Mouse (Mus musculus) embryo, embryonic 11 days (tissue): Measurements from ENCODE around the gene Rap2c.
A peak's percentile ranks its signal among the peaks of the same experiment; 100 is the strongest.

Experiments
- DNase-seq: peaks from one replicate; pipeline ENCODE4 v3.0.0-alpha.2; 2015

The Rap2c gene

DNA sequence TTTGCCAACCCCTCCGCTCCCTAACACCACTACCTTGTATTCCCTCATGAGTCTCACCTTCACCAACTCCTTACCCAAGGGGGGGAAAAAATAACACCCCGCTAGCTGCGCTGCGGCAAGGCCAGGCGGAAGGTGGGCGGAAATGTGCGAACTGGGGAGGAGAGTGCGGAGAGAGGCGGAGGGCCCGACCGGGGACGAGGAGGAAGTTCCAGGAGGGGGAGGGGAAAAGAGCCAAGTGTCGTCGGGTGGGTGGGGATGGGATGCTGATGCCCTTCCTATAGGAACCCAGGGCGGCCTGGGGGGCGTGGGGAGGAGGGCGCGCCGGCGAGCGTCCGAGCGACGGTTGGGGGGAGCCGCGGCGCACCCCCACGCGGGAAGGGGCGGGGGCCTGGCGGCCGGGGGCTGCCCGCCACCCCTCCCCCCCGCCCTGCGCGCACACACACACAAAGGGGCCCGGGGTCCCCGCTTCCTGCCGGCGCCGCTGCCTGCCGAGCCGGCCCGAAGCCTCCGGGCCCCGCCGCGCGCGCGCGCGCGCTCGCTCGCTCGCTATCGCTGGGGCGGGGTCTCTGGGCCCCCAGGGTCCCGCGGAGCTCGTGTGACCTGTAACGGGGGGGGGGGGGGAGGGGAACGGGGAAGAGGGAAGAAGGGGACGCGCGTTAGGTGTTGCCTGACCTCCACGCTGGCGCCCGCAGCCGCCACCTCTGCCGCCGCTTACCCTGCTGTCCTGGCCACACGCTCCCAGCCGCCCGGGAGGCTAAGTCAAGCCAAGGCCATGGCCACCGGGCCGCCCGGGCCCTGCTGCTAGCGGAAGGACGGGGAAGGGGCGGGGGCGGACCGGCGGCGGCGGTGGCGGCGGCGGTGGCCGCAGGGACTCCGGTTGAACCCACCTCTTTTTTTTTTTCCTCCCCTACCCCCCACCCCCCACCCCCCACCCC is at the start of gene Rap2c:
Gene Rap2c, minus strand, starts transcription at position 168 of the 935 bp plus-strand sequence.
- DNase-seq = peak; percentile 88

DNA sequence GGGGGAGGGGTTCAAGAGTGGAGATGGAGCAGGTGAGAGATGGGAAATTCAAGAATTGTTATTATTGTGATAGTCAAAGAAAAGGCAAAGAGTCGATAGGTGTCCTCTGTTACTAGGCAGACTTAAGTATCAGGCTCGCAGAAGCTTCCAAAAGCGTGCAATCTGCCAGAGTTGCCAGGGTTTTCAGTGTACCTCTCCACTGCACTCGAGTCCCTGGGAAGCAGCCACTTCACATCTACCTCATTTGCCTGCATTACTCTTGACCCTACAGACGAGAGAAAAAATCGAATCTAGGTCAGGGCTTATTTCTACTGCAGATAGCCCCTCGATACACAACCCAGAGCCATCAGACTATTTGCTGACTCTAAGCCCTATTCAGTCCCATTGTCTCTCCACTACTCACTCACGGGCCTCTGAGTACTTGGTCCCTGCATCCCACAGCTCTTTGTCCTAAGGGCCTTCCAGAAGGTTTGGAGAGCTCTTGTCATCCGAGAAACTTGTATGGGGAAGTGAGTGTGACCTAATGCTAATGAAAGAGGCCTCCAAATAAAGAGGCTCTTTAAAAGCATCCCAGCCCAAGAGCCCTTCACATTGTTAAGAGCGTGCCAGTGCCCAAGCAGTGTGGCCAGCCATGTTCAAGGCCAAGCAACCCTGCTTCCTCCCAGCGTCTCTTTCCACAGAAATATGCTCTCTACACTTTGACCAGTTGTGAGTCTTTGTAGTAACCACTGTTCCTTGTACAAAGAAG is 48.9 kb upstream of the Rap2c start:
- DNase-seq = no peak

DNA sequence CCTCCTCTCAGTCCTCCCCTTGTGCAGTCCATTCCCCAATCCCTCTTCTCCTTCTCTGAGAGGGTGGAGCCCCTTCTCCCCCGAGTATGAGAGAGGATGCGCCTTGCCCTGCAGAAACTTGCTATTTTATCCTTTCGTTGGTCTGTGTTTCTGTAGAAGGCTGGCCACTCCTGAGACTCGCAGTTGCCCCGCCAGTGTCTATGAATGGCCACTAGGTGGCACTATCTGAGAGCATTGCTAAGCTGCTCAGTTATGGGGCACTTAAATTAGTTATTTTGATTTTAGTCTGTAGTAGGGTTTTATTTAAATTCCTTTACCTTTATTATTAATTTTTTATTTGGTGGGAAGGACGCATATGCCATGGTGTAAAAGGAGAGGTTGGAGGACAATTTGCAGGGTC is 48.0 kb upstream of the Rap2c start:
- DNase-seq = peak; percentile 70

DNA sequence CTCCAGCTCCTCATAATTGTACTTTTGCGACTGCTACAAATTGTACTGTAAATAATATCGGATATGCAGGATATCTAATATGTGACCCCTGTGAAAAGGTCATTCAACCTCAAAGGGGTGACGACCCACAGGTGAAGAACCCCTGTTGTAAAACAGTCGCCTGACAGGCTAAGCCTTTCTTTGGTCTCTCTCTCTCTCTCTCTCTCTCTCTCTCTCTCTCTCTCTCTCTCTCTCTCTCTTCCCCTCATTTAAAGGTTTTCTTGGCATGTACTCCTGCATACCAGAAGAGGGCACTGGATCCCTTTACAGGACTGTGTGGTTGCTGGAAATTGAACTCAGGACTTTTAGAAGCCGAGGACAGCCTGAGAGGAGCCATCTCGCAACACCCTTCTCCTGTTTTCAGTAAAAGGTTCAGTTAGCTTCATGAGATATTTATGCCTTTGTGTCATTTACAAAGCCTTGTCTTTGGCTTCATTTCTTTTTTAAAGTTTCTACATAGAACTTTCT is 47.4 kb upstream of the Rap2c start:
- DNase-seq = peak; percentile 5

DNA sequence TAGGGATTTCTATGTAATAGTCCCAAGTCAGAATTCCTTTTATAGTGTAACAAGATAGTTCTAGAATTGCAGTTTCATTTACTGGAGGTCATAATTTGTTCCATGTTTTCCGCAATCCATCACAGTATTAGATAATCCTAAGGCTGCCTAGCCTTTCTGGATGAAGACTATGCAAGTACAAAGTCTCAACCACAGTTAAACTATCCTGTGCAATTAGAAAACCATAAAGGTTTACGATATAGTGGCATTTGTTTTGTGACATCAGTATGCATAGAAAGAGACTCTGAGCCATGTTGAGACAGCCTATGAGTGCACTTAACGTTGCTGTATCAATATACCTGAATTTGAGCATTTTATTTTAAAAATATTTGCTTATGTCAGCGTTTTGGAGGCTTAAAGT is 42.4 kb upstream of the Rap2c start:
- no peak for DNase-seq

DNA sequence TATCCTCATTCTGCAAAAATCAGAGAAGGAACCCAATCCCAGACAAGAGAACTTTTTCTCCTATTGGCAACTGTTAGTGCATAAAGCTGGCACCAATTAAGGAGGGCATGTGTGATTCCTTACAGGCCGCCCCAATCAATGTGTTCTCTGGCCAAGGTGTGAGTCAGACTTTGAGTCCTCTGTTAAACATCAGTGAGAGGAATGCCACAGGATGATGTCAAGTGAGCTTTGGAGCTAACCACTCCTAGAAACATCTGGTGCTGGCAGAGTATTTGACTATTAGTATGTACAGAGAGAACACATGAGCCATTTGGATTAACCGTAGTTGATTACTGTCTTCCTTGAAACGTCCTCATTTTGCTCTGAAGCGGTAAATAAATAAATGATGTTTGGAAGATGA is 40.9 kb upstream of the Rap2c start:
- DNase-seq = no peak

DNA sequence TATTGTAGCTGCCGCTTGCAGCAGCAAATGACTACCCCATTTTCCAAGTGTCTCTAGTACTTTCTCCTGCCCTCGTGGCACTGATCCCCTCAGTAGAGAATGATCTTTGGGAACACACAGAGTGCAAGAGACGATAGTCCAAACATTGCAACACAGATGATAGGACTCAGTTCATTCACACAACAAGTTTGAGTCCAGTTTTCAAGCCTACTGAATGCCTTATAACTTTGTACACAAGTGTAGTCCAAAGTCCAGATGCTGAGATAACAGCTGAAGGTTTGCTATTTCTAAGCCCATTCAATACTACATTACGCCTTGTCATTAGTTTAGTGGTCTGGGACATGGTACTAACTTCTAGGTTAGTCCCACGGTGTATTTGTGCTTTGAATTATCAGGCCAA is 40.5 kb upstream of the Rap2c start:
- no peak for DNase-seq

DNA sequence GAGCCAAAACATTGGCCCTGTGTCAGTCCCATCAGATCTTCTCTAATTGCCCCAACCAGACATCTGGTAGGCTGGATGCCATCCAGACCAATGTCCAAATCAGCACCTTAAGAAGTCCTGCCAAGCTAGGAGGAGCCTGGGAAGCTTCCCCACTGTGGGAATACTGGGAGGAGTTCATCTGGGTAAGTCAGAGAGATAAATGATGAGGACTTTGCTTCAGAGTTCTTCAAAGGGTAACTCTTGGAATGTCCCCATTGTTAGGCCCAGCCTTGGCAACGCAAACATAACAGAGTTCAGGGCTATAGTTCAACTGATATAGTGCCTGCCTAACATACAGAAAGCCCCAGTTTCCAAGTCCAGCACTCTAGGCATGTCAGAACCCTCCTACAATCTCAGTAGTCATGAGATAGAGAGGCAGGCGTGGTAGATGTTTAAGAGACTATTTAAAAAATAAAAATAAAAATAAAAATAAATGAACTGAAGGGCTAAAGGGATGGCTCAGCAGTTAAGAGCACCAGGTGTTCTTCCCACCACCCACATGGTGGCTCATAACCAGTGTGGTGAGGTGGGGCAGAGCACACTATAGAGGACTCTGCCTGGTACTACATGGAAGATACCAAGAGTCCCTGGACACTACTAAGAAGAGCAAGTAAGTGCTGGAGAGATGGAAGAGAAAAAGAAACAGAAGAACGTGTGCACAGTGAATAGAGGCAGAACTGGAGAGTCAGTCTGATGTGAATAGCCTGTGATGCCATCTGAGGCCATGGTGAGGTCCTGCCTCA is 34.1 kb upstream of the Rap2c start:
- DNase-seq = no peak

DNA sequence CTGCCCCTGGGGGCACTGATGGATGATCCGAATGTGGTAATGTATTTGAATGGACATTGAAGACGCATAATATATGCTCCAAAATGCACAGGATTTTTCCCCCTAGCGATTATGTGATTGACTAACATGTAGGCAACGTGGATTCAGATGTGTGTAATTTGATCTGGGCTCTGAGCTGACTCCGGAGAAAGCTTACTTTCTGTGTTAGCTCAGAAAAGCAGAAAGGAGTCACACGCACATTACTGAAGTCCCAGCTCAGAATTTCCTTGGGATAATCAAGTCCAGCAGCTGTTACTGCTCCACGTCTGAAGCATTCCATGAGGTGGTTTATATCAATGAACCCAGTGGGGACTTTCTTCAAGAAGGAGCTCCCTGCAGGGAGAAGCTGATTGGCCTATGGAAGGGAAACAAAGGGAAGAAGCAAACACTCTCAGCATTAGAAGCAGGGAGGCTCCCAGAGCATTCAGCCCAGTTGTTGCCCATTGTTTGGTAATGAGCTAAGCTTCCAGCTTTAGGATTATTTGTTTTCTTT is 17.9 kb upstream of the Rap2c start:
- peak; percentile 61 for DNase-seq

DNA sequence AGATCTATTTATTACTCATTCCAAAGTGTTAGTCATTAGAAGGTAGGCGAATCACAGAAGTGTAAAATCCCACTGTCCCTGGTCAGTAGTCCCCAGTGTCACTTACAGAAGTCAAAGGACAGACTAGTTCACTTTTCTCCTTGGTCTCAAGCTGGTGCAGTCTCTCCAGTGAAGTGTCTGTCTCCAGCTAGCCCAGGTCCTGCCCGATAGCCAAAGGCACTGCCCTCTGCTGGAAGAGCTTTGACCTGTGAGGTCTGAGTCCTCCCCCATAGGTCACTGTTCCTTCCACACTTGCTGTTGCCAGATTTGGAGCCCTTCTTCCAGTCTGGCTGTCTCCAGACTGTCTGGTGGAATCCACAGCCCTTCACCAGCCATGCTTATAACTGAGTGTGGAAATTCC is 2.1 kb upstream of the Rap2c start:
- DNase-seq = peak; percentile 65

DNA sequence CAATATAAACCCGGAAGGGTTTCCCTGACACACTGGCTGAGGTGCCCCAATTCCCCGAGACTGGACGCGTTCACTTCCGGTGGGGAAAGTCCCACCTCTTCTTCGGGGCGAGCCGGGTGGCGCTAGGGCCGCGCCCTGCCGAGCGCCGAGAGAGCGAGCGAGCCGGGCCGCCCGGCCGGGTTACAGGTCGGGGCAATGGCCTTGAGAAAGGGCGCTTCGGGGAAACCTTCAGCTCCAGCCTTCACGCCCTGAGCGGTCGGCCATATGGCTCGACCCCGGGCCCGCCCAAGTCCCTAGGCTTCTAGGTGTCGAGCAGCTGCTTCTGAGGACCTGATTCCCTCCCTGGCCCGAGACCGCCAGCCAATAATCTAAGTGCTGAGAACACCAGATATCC is 965 bp upstream of the Rap2c start:
- DNase-seq = peak; percentile 87

DNA sequence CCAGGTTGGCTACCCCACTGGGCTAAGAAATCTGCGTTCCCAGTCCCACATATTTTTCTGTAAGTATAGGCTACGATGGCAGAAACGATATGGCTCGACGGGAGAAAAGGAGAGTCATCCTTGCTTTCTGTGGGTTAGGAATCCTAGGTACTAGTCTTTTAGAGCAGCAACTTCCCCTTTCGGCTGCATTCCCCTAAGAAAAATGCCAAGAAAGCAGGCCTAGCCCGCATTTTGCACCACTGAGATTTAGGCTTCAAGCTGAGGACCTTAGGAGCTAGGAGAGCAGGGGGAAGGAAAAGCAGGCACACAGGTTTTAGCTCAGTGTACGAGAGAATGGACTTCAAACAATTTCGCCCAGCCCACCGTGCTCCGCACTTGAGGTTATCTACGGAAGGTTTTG is 892 bp downstream of the Rap2c start:
- peak; percentile 18 for DNase-seq

DNA sequence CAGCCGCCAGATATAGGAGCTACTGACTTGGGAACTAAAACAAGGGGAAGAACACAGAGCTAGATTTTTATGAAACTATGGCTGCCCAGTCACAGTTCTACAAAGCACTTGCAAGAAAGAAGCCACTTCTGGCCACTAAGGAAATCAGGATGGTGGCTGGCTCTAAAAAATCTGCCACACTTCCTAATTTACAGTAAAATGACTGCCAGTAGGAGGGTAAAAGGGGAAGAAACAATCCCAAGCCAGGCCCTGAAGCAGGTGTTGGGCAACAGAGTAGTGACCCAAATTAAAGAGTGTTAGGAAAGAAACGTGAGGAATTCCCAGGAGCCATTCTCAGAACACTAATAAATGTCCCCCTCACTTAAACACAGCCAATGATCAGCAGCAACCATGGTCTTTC is 5.5 kb downstream of the Rap2c start:
- DNase-seq = no peak

DNA sequence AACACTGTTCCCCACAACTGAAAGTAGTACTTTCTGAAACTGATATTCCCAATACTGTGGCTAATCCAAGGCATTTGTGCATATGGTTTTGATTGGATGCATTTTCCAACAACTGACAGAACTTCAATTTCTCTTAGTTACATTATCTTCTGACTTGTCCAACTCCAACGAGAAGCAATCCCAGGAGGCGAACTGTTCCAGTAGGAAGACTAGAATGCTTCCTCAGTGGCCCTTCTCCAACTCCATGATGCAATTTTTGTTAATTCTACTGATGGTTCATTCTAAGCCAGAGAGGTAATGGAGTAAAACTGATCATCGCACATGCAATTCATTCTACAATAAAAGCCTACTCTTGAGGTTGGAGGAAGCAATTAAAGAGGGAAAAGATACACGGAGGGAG is 7.5 kb downstream of the Rap2c start:
- no peak for DNase-seq

DNA sequence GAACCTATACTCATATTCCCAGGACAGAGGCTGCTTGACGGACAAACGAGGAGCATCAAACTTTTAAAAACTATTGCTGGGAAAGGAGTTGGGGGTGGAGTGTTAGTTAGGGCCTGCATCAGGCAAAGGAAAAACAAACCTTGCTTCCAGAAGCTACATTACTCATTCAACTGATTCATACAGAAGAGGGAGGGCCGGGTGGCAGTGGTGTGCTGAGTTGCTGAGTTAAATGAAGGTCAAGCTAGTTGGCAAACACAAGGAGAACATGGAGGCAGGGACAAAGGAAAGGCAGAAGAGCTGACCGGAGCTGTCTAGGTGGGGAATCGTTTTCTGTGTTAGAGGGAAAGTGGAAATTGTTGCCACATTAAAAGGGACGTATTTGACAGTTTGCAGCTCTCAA is 17.0 kb downstream of the Rap2c start:
- no peak for DNase-seq

DNA sequence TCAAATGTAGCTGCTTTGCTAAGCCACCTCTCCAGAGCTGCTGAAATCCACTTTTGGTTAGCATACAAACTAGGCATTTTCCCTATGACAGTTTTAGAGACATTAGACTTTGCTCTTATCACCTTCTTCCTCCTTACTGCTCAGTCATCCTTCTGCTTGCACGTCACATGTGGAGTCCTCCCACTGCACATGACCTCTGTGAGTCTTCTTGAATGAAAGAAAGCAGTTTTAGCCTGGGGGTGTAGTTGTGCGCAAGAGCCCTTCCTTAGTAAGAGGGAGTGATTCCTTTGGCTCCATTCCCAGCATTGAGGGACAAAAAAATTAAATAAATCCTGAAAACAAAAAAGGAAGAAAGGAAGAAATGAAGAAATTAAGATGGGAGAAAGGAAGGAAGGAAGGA is 22.5 kb downstream of the Rap2c start:
- no peak for DNase-seq

DNA sequence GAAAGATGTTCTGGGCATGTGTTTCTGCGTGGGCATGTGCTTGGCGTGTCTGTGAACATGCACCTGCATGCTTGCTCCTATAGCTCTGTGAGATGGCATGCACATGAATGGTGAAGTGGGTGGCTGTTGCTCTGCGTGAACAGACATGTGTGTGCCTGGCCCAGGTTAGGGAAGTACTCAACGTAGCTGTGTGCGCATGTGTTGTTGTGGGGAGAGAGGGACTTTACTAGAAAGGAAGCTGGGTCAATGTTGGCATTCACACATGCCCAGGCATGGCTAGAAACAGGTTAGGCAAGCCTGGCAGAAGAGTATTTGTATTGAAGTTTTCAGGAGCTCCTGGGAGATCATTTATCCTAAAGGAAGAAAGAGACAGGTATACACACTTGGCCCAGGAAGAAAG is 26.5 kb downstream of the Rap2c start:
- no peak for DNase-seq

DNA sequence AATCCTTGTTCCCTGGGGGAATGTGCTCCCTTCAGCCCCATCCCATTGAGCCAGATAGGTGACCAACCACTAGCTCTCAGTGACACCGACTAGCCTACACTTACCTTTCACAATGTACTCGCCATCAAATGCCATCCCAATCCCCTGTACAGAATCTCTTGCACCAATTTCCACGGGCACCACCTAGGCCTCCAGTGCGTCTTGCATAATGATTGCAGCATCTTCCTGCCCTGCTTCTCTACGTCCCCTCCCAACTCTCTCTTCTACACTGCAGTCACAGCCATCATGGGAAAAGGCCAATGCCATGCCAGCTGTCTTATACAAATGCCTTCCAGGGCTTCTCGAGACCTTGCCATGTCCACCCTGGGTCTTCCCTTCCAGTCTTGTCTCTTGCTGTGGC is 27.9 kb downstream of the Rap2c start:
- DNase-seq = no peak

DNA sequence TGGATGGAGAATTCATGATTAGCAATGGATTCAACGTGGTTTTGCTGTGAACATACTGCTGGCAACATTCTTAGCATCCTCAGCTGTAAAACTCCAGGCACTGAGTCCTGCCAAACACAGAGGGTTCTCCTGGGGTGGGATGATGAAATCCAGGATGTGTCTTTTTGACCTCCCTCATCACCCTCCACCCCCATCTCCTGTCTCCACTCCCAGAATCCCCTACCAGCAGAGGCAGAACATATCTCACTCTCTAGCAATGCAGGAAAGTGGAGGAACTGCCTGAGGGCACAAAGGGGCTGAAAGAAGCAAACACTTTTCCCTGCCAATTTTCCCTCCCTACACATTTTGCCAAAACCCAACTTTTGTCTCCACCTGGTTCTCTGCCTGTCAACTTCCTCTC is 29.2 kb downstream of the Rap2c start:
- no peak for DNase-seq

DNA sequence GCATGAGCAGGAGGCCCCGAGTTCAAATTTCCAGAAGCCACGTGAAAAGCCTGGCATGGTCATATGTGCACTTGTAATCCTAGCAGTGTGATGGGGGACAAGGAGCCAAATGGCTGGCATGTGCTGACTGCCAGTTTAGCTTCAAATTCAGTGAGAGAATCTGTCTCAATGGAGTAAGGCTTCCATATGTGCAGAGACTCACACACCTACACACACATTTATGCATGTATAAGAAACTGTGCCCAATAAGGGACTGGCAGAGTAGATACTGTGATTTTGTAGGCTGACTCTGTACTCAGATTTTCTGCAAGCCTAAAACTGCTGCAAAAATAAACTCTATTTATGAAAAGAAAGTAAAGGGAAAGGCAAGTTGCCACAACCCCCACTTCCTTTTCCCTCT is 39.4 kb downstream of the Rap2c start:
- DNase-seq = no peak

DNA sequence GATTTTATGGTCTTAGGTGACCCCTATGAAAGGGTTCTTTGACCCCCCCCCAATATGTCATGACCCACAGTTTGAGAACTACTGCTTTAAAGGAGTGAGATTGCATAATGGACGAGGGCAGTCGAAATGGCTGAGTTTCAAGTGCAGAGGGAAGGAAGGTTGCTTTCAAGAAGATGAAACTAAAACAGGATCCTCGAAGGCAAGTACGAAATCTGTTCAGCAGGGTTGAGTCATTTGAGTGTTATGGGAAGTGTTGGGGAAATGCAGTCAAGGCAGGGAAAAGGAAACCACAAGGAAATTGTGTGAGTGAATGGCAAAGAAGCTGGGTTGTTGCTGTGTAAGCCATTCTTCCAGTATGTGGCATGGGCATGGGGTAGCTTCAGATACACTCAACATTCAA is 45.7 kb downstream of the Rap2c start:
- no peak for DNase-seq

DNA sequence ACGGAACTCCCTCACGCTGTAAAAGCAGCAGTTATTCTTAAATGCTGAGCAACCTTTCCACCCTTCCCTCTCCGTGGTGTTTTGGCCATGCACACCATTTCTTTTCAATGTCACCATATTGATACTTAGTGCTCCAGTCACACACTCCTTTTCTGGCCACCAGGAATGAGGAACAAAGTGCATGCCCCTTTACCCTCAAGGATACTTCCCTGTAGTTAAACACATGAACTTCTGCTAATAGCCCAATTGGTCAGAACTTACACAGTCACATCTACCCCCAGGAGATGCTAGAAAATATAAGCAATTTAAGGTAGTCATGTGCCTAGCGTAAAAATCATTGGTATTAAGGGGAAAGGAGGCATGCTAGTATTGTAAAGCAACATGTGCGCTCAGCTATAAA is 47.9 kb downstream of the Rap2c start:
- DNase-seq = no peak
